Mouse (Mus musculus) brown adipose tissue, adult 24 weeks (tissue): ENCODE data around the gene Slc25a54. TPM values are rescaled to one million over a fixed set of nuclear protein-coding genes. Genes with fewer than 3 reads are reported as not detected.

Experiments used
- H3K27ac ChIP-seq: fragments of 200-500 bp; replicated peaks from 2 replicates; pipeline ENCODE4 v1.5.1; 2012; ENCODE audit warnings: low read depth, mild to moderate bottlenecking, low read length
- H3K4me1 ChIP-seq: fragments of 200-500 bp; 2 replicates; pipeline ENCODE4 v1.6.1; 2012; ENCODE audit warnings: low read length, mixed read lengths; ENCODE audit not compliant: control insufficient read depth, insufficient read depth, insufficient read length
- H3K4me3 ChIP-seq: fragments of 200-500 bp; 2 replicates; pipeline ENCODE4 v1.5.1; 2012; ENCODE audit warnings: low read depth, mild to moderate bottlenecking, low read length, moderate library complexity; ENCODE audit not compliant: insufficient read depth
- polyA plus RNA-seq: library from polyadenylated mRNA; stranded (reverse); fragments of >200 nt; gene quantifications from 2 replicates; pipeline ENCODE4 v1.2.4, GENCODE M21; 2012; ENCODE audit not compliant: missing spikeins, insufficient read depth, insufficient read length

The Slc25a54 gene
- polyA plus RNA-seq, result not detected in 2 replicates

- no peak within 1 kb of the TSS for H3K27ac ChIP-seq
- no peaks in the 10 kb centered on the region; the same call in 1 of the 2 replicates for H3K4me1 ChIP-seq
- no peak within 1 kb of the TSS for H3K4me3 ChIP-seq
Observed at GRCm38 (mm10) chr3:109080169-109080568, at the start of gene Slc25a54. Gene Slc25a54 (plus strand): TSS chr3:109080469.

DNA sequence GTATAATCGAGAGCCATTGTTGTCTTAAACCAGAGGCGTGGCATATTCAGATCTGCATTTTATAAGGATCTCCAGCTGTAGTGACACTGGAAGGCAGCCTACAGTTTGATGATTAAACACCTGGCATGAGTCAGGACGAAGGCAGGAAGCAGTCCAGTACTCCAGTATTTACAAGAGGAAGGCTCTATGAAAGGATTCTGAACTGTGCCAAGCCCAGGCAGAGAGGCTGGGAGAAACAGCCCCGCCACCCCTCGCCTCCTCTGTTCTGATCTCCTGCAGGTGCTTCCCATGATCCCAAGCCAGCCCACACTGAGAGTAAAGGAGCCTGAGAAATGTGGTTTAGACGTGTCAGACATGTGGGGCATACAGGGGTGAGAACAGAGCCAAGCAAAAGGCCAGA lies 49.5 kb upstream of the Slc25a54 start:
- H3K27ac ChIP-seq, result peak overlapping the region; percentile 25
- H3K4me1 ChIP-seq, result peaks cover 26% of the 10 kb centered on the region
- no peak overlapping the region for H3K4me3 ChIP-seq

- Histone ChIP-seq H3K4me1 (peaks cover 26% of the 10 kb centered on the region), H3K4me3 (no peak overlapping the region), H3K27ac (no peak overlapping the region)
Observed at GRCm38 (mm10) chr3:109031626-109032025, 48.6 kb upstream of the Slc25a54 start.

- Histone ChIP-seq H3K27ac (no peak overlapping the region), H3K4me3 (no peak overlapping the region), H3K4me1 (peaks cover 26% of the 10 kb centered on the region)
Observed at GRCm38 (mm10) chr3:109032306-109032705, 48.0 kb upstream of the Slc25a54 start.

DNA sequence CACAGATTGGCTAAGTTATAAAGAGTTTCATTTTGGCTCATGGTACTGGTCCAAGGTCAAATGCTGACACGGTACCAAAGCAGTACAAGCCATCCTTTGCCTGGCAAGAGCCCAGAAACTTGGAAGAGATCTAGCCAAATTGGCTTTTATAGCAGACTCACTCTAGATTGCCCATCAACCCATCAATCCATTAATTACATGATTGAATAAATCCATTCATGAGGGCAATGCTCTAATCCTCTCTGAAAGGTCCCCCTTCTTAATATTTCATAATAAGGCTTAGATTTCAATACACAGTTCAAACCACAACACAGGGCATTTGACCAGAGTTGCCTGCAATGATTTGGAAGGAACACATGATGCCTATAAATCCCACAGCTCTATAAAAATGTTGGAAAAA lies 45.9 kb upstream of the Slc25a54 start:
- H3K27ac ChIP-seq, result no peak overlapping the region
- peaks cover 21% of the 10 kb centered on the region for H3K4me1 ChIP-seq
- no peak overlapping the region for H3K4me3 ChIP-seq

DNA sequence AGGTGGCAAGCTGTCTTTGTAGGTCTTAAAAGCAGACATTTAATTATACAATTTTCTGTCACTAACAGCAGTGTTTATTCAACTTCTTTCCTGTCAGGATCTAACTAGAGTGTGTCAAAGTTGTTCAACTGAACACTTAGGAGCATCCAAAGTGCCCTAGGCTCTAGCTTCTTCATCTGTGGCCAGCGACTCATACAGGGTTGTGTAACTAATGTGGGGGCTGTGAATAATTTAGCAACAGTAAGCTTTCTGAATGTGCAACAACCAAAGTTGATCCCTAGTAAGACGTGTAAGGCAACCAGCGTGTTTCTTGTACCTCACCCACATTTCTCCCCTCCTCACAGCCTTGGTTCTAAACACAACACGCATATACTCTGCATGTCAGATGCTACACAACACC lies 39.4 kb upstream of the Slc25a54 start:
- Histone ChIP-seq H3K4me3 (no peak overlapping the region), H3K27ac (no peak overlapping the region), H3K4me1 (no peaks in the 10 kb centered on the region)

DNA sequence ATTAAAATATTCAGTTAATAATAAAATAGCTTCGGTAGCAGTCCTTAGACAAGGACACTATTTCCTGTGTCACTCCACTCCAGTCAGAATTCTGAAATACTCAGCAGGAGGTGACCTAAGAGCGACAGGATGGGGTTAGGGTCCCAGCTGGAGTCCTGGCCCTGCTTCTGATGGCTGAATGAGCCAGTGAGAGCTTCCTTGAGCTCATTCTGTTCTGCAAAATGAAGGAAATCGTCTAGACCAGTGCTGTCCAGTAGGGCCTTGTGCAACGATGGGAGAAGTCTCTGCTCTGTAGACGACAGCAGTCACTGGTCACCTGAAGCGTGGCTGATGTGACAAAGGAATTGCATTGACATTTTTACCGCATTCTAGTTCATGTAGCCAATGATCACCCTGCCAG lies 36.9 kb upstream of the Slc25a54 start:
- Histone ChIP-seq H3K4me1 (no peaks in the 10 kb centered on the region; the same call in 1 of the 2 replicates), H3K4me3 (no peak overlapping the region), H3K27ac (no peak overlapping the region)

GRCm38 (mm10) chr3:109046428-109046827 lies 33.8 kb upstream of the Slc25a54 start:
- no peak overlapping the region for H3K27ac ChIP-seq
- peaks cover 7% of the 10 kb centered on the region for H3K4me1 ChIP-seq
- no peak overlapping the region for H3K4me3 ChIP-seq

DNA sequence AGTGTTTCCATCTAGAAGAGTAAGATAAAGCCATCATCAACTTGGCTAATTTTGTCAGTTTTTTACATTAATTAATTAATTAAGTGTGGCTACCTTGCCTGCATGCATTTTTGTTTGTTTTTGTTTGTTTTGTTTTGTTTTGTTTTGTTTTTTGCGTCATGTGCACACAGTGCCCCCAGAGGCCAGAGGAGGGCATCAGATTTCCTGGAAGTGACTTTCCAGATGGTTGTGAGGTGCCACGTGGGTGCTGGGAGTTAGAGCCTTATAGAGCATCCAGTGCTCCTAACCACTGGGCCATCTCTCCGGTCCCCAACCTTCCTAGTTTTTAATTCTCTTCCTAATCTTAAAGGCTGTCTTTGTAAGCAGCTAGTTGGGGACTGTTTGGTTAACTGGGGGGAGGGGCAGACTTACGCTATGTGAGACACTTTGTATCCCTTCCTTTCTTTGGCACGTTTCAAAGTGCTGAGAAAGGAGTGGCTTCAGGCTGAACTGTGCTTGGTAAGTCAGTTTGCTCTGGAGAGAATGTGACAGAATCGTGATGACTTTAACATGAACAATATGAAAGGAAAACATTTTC lies 32.5 kb upstream of the Slc25a54 start:
- Histone ChIP-seq H3K27ac (no peak overlapping the region), H3K4me3 (no peak overlapping the region), H3K4me1 (peaks cover 12% of the 10 kb centered on the region)

DNA sequence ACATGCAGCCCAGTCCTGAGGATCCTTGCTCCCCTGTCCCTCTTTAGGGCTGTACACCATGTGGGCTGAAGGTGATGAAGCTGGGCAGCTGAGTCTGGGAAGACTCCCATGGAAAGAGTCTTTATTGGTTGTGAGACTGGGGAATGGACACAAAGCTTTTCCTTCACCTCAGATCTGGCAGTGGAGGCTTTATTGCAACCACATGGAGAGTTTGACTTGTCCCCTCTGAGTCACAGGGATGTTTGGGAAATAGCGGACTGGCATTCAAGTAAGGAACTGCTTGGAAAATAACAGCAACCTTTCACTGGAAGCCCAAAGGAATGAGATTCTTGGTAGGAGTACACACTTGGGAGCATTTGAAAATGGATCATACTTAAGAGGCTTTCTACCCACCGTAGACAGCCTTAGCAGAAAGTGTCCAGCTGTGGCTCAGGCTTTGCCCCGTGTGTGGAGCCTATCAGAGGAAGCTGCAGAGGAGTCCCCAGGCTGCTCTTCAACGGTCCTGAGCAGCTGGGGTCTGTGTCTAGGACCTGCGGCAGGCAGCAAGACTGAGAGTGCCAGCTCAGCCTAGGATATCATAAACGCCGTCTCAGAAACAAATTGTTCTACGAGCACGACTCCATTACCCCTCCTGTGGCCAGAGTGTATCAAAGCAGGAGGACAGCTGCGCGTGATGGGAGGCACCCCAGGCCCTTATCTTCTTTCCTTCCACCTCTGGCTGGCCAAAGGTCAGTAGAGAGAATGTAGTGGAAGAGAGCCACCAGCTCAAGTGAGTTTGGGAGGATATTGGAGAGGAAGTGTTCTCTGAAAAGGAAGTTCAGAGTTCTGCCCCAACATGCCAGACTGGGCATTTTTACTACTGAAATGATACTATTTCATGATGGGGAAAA lies 29.0 kb upstream of the Slc25a54 start:
- Histone ChIP-seq H3K4me3 (no peak overlapping the region), H3K4me1 (peaks cover 15% of the 10 kb centered on the region), H3K27ac (peak overlapping the region; percentile 19; the same call in 1 of the 2 replicates)

GRCm38 (mm10) chr3:109051946-109052331 lies 28.3 kb upstream of the Slc25a54 start:
- no peak overlapping the region for H3K4me3 ChIP-seq
- H3K4me1 ChIP-seq, result peaks cover 15% of the 10 kb centered on the region
- no peak overlapping the region for H3K27ac ChIP-seq

DNA sequence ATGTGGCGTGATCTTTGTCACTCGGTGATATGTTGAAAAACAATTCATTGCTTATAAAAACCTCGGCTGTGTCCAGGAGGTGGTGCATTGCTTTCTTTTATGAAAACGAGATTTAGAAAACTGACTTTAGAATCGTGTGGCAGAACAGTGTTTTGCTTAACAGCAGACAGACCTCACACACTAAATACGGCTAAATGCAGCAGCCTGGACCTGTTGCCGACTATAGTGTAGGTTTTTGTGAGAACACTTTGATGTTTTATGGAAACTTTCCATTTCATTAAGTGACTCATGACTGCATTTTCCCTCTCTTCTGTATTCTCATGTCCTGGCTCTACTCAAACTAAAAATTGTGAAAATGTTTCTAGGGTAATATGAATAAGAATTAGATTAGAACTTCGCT lies 20.4 kb upstream of the Slc25a54 start:
- H3K27ac ChIP-seq, result no peak overlapping the region
- H3K4me3 ChIP-seq, result no peak overlapping the region
- H3K4me1 ChIP-seq, result no peaks in the 10 kb centered on the region

DNA sequence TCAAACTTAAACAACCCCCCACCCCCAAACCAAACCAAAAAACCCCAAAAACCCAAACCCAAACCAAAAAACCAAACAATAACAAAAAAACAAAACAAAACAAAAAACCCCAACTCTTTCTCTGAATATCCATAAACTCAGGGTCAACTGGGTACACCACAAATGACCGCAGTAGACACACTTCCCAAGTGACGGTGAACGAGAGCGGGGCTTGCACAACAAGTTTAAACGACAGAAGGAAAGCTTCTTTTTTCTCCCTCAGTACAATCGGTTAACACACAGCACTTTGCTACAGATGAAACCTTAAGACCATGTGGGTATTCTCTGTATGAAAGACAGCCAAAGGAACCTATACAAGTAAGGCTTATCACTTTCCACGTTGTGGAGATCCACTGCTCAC lies 17.9 kb upstream of the Slc25a54 start:
- no peak overlapping the region for H3K27ac ChIP-seq

GRCm38 (mm10) chr3:109062989-109063388 lies 17.3 kb upstream of the Slc25a54 start:
- no peaks in the 10 kb centered on the region for H3K4me1 ChIP-seq
- H3K27ac ChIP-seq, result no peak overlapping the region
- H3K4me3 ChIP-seq, result no peak overlapping the region

More for the DNA sequence above, 17.9 kb upstream of the Slc25a54 start:
- Histone ChIP-seq H3K4me1 (no peaks in the 10 kb centered on the region), H3K4me3 (no peak overlapping the region)

DNA sequence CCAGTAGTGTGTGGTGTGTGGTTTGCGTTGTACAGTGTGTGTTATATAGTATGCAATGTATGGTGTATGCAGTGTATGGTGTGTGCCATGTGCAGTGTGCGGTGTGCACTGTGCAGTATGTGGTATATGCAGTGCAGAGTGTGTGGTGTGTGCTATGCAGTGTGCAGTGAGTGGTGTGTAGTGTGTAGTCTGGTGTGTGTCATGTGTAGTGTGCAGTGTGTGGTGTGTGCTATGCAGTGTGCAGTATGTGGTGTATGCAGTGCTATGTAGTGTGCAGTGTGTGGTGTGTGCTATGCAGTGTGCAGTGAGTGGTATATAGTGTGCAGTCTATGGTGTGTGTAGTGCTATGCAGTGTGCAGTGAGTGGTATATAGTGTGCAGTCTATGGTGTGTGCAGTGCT lies 4.1 kb downstream of the Slc25a54 start:
- Histone ChIP-seq H3K4me3 (no peak overlapping the region), H3K27ac (no peak overlapping the region), H3K4me1 (no peaks in the 10 kb centered on the region)

DNA sequence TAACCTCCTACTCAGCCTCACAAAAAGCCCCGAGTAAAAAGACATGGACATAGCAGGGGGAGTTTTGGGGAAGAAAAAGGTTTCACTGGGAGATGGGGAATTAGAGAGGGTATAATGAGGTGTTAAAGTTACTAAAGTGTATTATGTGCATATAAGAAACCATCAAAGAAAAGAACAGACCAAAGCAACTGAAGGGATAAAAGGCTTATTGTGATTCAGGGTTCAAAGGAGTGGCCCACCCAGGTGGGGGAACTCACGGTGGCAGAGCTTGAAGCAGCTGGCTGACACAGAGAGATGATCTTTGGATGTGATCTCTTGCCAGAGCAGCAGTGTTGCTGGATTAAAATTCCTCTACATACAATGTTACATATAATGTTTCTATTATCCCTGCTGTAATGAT lies 8.2 kb downstream of the Slc25a54 start:
- H3K4me1 ChIP-seq, result no peaks in the 10 kb centered on the region
- H3K27ac ChIP-seq, result no peak overlapping the region
- no peak overlapping the region for H3K4me3 ChIP-seq
